Mouse (Mus musculus) limb, embryonic 12.5 days (tissue): Measurements from ENCODE around the gene B430306N03Rik. TPM values are rescaled to one million over a fixed set of nuclear protein-coding genes. Genes with fewer than 3 reads are reported as not detected.
"Not testable (repeated sequence)": the region's sequence is repeated elsewhere in the genome, so short reads cannot be mapped to it uniquely, and the experiment has no call there.

Source experiments
- ATAC-seq: fragments of 200-750 bp; cut with Nextera tagmentation; 2 replicates; pipeline ENCODE4 v1.8.0; 2017; ENCODE audit warnings: low read depth, moderate TSS enrichment; ENCODE audit not compliant: insufficient number of reproducible peaks, insufficient read depth, low FRiP score, low TSS enrichment
- H3K27ac ChIP-seq: fragments of 300-500 bp; sonication (generic); 2 replicates; pipeline ENCODE4 v1.5.1; 2016; ENCODE audit warnings: mild to moderate bottlenecking, moderate library complexity
- H3K27me3 ChIP-seq: fragments of 300-500 bp; sonication (generic); 2 replicates; pipeline ENCODE4 v1.6.1; 2016; ENCODE audit warnings: mild to moderate bottlenecking, moderate library complexity
- H3K36me3 ChIP-seq: fragments of 300-500 bp; sonication (generic); 2 replicates; pipeline ENCODE4 v1.6.1; 2016; ENCODE audit warnings: mild to moderate bottlenecking, moderate library complexity
- H3K4me1 ChIP-seq: fragments of 300-500 bp; sonication (generic); replicated peaks from 2 replicates; pipeline ENCODE4 v1.6.1; 2016
- H3K4me2 ChIP-seq: fragments of 300-500 bp; sonication (generic); 2 replicates; pipeline ENCODE4 v1.6.1; 2016; ENCODE audit warnings: mild to moderate bottlenecking, moderate library complexity
- H3K4me3 ChIP-seq: fragments of 300-500 bp; sonication (generic); replicated peaks from 2 replicates; pipeline ENCODE4 v1.5.1; 2016; ENCODE audit warnings: mild to moderate bottlenecking
- H3K9ac ChIP-seq: fragments of 300-500 bp; sonication (generic); replicated peaks from 2 replicates; pipeline ENCODE4 v1.6.1; 2016; ENCODE audit warnings: mild to moderate bottlenecking, moderate library complexity
- H3K9me3 ChIP-seq: fragments of 300-500 bp; sonication (generic); 2 replicates; pipeline ENCODE4 v1.6.1; 2016; ENCODE audit warnings: mild to moderate bottlenecking, moderate library complexity
- WGBS: fragments of 180-500 bp; shearing (Covaris S2); methylation state at CpG from one replicate; pipeline ENCODE4 v1.1.7; 2016; 5-methylcytosine and 5-hydroxymethylcytosine counted together
- polyA plus RNA-seq: library from polyadenylated mRNA; unstranded; fragments of >200 nt; fragmentation: Nextera tagmentation; extraction: Ambion mirVana; gene quantifications from 2 replicates; pipeline ENCODE4 v1.2.1, GENCODE M21; 2016

Gene B430306N03Rik
- 0.10 TPM in 1 of 2 replicates, not detected in the other for polyA plus RNA-seq

GRCm38 (mm10) chr17:48315905-48316579, at the start of gene B430306N03Rik:
Gene B430306N03Rik, plus strand, starts transcription at chr17:48316141.
- H3K9ac ChIP-seq = not testable (repeated sequence)

DNA sequence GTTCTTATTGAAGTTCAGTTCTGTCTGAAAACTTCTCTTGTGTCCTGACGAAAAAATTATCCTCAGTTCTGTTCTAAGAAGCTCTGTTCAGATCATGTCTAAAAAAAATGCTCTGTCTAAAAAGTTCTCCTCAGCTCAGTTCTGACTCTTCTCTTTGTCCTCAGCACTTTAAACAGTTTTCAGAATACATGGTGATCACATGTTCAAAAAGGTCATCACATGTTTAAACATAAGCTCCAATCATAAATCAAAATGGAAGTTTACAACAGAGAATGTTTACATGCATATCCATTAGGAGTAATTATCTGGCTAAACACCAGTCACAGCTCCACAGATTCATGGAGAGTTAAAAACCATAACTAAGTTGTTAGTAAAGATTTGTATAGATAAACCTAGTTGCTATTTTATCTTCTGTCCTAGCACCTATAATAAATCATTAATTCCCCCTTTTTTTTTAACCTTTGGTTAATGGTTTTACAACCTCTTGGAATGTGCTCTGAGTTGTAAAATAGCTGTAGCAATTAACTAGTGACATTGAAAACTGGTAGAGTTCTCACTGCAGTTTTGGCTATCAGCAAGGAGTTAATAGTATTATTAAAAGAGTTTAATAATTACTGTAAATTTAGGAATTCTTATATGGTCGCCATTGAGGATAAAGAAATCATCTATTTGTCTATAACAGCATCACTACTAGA, 49.2 kb upstream of the B430306N03Rik start:
- WGBS = 24% methylated on average over 2 of the region's 2 CpGs

More at GRCm38 (mm10) chr17:48315905-48316579, at the start of gene B430306N03Rik:
- H3K27me3 ChIP-seq, H3K4me2 ChIP-seq, H3K4me1 ChIP-seq, H3K9me3 ChIP-seq, H3K27ac ChIP-seq, H3K36me3 ChIP-seq, ATAC-seq, H3K4me3 ChIP-seq: not testable (repeated sequence)
- WGBS = 88% methylated on average over 3 of the region's 3 CpGs

DNA sequence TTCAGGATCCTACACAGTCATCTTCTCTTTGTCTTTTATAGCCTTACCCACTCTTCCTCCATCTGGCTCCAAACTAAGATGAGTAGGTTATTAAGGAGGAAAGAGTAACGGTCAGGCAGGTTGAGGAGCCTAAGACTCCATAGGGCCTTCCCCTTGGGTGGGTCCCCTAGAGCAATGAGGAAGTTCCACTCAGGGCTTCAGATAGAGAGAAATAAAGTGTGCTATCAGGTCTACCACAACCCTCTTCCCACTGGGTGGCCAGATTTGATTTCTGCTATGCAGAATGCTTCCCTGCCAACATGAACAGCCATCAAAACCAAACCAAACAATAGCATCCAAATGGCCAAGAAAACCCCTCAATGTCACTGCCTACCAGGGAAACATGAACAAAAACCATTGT, 48.4 kb upstream of the B430306N03Rik start:
- H3K27me3 ChIP-seq = no peaks in the 10 kb centered on the region
- WGBS = 48% methylated on average over 1 of the region's 1 CpGs
- no peak overlapping the region for H3K4me2 ChIP-seq
- no peak overlapping the region for H3K9ac ChIP-seq
- H3K36me3 ChIP-seq = no peaks in the 10 kb centered on the region
- ATAC-seq = no peak
- H3K4me1 ChIP-seq = no peaks in the 10 kb centered on the region; the same call in 1 of the 2 replicates
- H3K4me3 ChIP-seq = no peak overlapping the region
- no peak overlapping the region for H3K27ac ChIP-seq
- no peaks in the 10 kb centered on the region for H3K9me3 ChIP-seq

More for the DNA sequence above, 49.2 kb upstream of the B430306N03Rik start:
- Histone ChIP-seq H3K4me1 (no peaks in the 10 kb centered on the region; the same call in 1 of the 2 replicates), H3K4me2 (no peak overlapping the region), H3K9me3 (no peaks in the 10 kb centered on the region), H3K4me3 (no peak overlapping the region), H3K27me3 (no peaks in the 10 kb centered on the region), H3K27ac (0 out of 2 replicates have a peak overlapping the region, but pooled peaks have one; percentile 12), H3K36me3 (no peaks in the 10 kb centered on the region), H3K9ac (no peak overlapping the region)
- no peak for ATAC-seq

- Histone ChIP-seq H3K27me3 (no peaks in the 10 kb centered on the region), H3K4me1 (no peaks in the 10 kb centered on the region; the same call in 1 of the 2 replicates)
Observed at GRCm38 (mm10) chr17:48268276-48268675, 47.7 kb upstream of the B430306N03Rik start.

DNA sequence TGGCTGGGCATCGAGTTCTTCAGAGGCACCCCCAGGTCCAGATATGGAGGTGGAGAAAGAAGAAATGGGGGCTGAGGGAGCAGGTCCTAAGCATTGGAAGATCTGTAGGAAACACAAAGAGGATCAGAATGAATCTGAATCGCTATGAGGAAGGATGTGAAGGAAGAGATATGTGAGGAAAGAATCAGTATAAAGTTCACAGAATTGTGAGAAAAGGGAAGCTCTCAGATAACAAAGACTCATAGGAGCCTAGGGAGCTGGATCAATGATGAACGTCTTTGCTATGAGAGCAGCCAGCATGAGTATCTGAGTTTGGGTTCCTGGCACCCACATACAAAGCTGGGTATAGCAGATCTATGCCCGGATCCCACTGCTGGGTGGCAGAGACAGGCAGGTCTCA, 46.1 kb upstream of the B430306N03Rik start:
- WGBS = 72% methylated on average over 4 of the region's 4 CpGs
- H3K9ac ChIP-seq = no peak overlapping the region
- H3K27me3 ChIP-seq = no peaks in the 10 kb centered on the region
- H3K4me2 ChIP-seq = no peak overlapping the region
- H3K9me3 ChIP-seq = no peaks in the 10 kb centered on the region
- H3K4me3 ChIP-seq = no peak overlapping the region
- ATAC-seq = no peak
- H3K36me3 ChIP-seq = no peaks in the 10 kb centered on the region
- H3K27ac ChIP-seq = no peak overlapping the region
- H3K4me1 ChIP-seq = no peaks in the 10 kb centered on the region; the same call in 1 of the 2 replicates

More at GRCm38 (mm10) chr17:48268276-48268675, 47.7 kb upstream of the B430306N03Rik start:
- Histone ChIP-seq H3K4me2 (no peak overlapping the region), H3K4me3 (no peak overlapping the region), H3K9ac (no peak overlapping the region), H3K9me3 (no peaks in the 10 kb centered on the region), H3K36me3 (no peaks in the 10 kb centered on the region), H3K27ac (no peak overlapping the region)
- ATAC-seq = no peak

- WGBS = 65% methylated on average over 5 of the region's 5 CpGs
- no peak overlapping the region for H3K4me2 ChIP-seq
- H3K9me3 ChIP-seq = no peaks in the 10 kb centered on the region
- H3K36me3 ChIP-seq = no peaks in the 10 kb centered on the region
- H3K9ac ChIP-seq = no peak overlapping the region
- no peaks in the 10 kb centered on the region for H3K27me3 ChIP-seq
- H3K27ac ChIP-seq = no peak overlapping the region
- no peak for ATAC-seq
- H3K4me1 ChIP-seq = no peaks in the 10 kb centered on the region
- H3K4me3 ChIP-seq = no peak overlapping the region
Observed at GRCm38 (mm10) chr17:48272158-48272557, 43.8 kb upstream of the B430306N03Rik start.

DNA sequence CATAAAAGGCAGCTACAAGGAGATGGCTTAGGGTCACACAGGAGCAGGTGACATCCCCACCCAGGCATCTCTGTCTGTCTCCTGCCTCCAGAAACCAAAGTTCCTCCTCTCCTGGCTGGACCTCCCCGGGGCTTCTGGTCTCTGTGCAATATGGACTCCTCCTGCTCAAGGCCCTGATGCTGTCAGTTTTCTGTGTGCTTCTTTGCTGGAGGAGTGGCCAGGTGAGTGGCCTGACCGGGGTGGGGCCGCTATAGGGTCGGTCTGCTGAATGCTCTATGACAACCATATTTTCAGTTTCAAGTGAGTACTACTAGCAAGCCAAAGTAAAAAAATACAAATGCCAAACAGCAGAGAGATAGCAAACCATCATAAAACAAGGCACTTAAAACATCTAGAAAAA, 43.3 kb upstream of the B430306N03Rik start:
- Histone ChIP-seq H3K4me2 (no peak overlapping the region), H3K9me3 (no peaks in the 10 kb centered on the region), H3K4me3 (no peak overlapping the region), H3K4me1 (no peaks in the 10 kb centered on the region), H3K27ac (no peak overlapping the region), H3K36me3 (no peaks in the 10 kb centered on the region), H3K27me3 (no peaks in the 10 kb centered on the region), H3K9ac (no peak overlapping the region)
- ATAC-seq = no peak
- WGBS = 89% methylated on average over 4 of the region's 4 CpGs

- H3K4me3 ChIP-seq = no peak overlapping the region
- WGBS = 82% methylated on average over 4 of the region's 4 CpGs
- no peaks in the 10 kb centered on the region for H3K36me3 ChIP-seq
- no peaks in the 10 kb centered on the region for H3K9me3 ChIP-seq
- no peak overlapping the region for H3K27ac ChIP-seq
- ATAC-seq = no peak
- no peaks in the 10 kb centered on the region for H3K27me3 ChIP-seq
- H3K9ac ChIP-seq = no peak overlapping the region
- H3K4me2 ChIP-seq = no peak overlapping the region
- no peaks in the 10 kb centered on the region for H3K4me1 ChIP-seq
Observed at GRCm38 (mm10) chr17:48274098-48274497, 41.8 kb upstream of the B430306N03Rik start.

DNA sequence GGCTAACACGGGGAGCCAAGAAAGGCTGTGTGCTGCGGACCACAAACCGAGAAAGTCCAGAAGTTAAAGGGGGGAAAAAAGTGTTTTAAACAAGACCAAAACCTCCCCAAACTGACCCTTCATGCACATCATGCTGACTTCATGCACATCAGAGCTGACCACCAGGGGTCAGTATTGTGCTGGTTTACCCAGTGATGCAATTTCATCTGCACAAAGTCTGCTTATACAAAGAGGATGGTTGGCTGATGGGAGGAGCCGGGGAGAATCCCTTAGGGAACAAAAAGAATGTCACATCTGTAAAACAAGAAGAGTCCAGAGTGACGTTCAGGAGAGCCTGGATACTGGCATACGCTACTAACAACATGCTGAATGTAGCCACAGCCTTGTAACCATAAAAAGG, 41.1 kb upstream of the B430306N03Rik start:
- Histone ChIP-seq H3K4me3 (no peak overlapping the region), H3K4me1 (no peaks in the 10 kb centered on the region), H3K27ac (no peak overlapping the region), H3K27me3 (no peaks in the 10 kb centered on the region), H3K4me2 (no peak overlapping the region), H3K36me3 (no peaks in the 10 kb centered on the region), H3K9ac (no peak overlapping the region), H3K9me3 (no peaks in the 10 kb centered on the region)
- ATAC-seq = no peak
- WGBS = 35% methylated on average over 6 of the region's 6 CpGs

- no peaks in the 10 kb centered on the region for H3K4me1 ChIP-seq
- H3K27ac ChIP-seq = no peak overlapping the region
- H3K9me3 ChIP-seq = no peaks in the 10 kb centered on the region
- WGBS = 69% methylated on average over 7 of the region's 7 CpGs
- no peak overlapping the region for H3K4me3 ChIP-seq
- H3K4me2 ChIP-seq = 0 out of 2 replicates have a peak overlapping the region, but pooled peaks have one; percentile 4
- no peak for ATAC-seq
- H3K9ac ChIP-seq = no peak overlapping the region
- H3K27me3 ChIP-seq = no peaks in the 10 kb centered on the region
- no peaks in the 10 kb centered on the region for H3K36me3 ChIP-seq
Observed at GRCm38 (mm10) chr17:48275736-48276135, 40.2 kb upstream of the B430306N03Rik start.

DNA sequence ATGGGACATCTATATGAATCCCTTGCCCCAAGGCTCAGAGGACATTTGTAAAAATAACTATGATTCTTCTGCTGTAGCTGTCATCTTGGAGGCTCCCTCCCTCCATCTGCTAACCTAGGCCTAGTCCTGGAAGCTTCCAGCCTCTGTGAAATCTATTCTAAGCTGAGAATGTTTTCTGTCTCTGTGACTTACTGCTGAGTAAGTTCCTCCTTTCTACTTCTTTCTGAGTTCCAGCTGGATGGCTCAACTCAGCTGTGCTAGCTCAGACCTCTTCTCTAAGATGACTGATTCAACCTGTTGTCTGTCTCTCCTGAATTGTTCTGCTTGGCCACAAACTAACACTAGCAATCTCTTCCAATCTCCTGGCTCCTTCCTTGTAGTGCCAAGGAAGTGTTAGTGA, 37.6 kb upstream of the B430306N03Rik start:
- no peak overlapping the region for H3K4me3 ChIP-seq
- H3K4me1 ChIP-seq = peaks cover 11% of the 10 kb centered on the region
- no peak overlapping the region for H3K4me2 ChIP-seq
- H3K27me3 ChIP-seq = no peaks in the 10 kb centered on the region
- no peaks in the 10 kb centered on the region for H3K36me3 ChIP-seq
- ATAC-seq = no peak
- H3K9ac ChIP-seq = no peak overlapping the region
- no peak overlapping the region for H3K27ac ChIP-seq
- no peaks in the 10 kb centered on the region for H3K9me3 ChIP-seq
